Mouse (Mus musculus) T-helper 1 cell (primary cell): ENCODE results near the gene Zmynd11.
"Not testable (repeated sequence)": the region's sequence is repeated elsewhere in the genome, so short reads cannot be mapped to it uniquely, and the experiment has no call there.

Experiments used
- in situ Hi-C: fragments of 300-600 bp; cut with MboI, MseI; formaldehyde crosslinking; loops from one replicate; pipeline ENCODE4 v1.15.1; 2025; ENCODE audit warnings: high pct_unique_total_duplicates

The Zmynd11 gene

DNA sequence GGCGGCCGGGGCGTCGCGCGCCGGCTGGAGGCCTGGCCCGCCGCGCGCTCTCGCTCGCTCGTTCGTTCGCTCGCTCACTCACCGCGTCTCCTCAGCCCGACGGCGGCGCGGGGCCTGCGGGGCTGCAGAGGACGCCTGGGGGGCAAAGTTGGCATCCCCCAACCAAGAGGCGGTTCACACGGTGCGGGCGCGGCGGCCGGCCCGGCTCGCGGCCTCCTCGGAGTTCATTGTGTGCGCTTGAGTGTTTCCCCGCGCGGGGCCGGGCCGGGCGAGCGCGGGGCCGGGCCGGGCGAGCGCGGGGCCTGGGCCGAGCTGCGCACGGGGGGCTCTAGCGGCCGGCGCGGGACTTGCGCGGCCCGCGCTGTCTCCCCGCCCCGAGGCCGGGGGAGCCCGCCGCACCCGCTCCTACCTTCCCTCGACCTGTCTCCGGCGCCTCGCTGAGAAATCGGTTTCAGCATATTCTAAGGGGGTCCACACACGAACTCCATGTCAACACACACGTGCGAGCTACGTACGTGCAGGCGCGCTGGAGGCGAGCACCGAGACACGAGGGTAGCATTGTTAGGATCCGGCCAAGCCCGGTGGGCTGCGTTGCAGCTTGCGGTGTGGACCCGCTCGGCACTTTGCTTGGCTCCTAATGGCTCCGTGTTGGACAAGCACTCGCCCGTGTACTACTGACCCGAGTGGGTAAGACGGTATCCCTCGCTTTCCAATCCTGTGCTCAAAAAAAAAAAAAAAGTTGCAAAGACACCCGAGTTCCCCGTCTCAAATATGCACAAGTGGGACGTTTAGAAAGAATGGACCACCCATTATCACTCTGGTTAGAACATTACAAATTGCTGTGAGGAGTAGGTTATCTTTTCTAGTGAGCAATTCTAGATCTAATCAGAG, at the start of gene Zmynd11:
Gene Zmynd11, minus strand, starts transcription at position 685 of the 891 bp plus-strand sequence.
- in situ Hi-C loops = no loop called here

DNA sequence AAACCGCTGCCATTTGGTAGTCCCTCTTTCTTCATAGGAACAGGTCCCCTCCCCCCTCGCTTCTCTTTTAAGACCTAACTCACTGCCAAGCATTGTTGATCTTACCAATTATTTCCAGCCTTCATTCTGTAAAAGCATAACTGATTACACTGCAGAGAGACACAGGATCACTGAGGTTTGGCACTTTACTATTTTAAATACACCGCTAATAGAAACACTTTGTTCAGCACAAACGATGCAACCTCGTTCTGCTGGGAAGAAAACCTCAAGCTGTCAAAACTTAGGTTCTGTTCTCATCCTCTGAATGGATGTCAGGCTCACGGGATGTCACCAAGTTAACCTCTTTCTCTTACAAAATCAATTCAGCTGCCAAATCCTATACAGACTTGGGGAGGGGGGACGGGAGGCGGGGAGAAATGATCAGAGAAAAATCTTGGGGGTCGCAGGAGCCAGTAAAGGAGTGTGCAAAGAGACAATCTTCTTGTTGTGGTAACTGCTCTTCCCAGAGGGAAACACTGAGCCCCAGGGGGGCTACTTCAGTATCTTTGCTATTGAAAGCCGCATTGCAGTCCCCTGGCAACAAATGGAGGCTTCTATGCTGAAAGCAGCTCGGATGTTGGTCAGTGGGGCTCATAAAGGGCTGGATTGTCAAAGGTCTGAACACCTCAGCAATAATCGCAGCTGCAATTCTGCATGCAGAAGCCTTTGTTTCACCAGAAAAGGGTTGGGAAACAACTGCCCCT, 30.9 kb upstream of the Zmynd11 start:
- in situ Hi-C loops = no loop called here

DNA sequence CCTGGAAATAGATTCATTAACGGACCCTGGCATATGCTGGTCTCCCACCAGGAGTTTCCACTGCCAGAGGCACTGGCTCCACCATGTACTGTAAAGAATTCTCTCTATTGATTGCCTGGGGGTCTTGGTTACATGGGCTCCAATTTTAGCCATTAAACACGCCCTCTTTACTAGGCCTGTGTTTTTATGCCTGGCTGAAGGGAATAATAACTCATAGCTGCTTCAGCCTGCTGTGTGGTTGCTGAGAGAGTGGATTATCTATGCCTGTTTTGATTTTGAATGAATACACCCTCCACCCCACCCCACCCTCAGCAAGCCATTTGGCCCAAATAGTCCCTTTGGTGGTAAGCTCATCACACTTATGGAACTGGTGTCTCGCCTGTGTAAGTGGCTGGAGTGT, 20.9 kb upstream of the Zmynd11 start:
- in situ Hi-C loops = no loop called here

DNA sequence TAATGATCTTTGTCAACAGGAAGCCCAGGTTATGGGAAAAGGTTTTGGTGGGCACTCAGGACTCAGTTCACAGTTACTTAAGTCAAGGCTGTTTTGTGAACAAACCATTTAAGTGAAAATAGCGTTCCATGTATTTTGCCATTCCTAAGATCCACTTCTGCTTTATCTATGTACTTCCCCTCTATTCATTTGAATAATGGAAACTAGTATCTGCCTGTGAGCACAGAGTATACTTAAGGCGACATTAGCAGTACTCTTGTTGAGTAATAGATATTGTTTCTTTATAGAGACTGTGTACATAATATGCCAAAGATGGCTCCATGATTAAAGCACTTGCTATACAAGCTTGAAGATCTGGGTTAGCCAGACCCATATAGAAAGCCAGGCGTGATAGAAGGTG, 18.6 kb upstream of the Zmynd11 start:
- in situ Hi-C loops = no loop called here

DNA sequence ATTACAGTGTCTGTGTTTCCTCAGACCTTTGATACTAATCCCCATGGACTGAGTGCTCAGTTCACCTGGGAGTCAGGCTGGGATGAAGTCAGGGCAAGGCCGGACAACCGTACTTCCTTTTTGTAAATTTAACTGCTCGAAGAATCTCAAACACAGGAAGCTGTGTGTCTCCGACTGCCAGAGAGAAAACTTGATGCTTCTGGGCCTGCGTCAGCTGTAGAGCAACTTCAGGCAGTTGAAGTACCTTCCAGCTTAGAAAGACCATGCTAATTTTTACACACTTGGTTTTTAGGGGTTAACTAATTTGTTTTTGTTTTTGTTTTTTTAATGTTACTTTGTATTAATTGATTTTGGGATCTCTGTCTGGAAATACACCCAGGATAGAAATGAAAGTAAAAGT, 10.8 kb upstream of the Zmynd11 start:
- in situ Hi-C loops = no loop called here

DNA sequence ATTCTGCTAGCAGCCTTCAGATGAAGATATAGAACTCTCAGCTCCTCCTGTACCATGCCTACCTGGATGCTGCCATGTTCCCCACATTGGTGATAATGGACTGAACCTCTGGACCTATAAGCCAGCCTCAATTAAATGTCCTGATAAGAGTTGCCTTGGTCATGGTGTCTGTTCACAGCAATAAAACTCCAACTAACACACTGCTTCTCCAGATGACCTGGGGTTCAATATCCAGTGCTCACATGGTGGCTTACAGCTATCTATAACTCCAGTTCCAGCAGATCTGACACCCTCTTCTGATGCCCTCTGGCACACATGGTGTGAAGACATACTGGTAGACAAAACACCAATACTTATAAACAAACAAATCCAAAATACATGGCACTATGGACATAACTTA, 8.9 kb upstream of the Zmynd11 start:
- in situ Hi-C loops = no loop called here

DNA sequence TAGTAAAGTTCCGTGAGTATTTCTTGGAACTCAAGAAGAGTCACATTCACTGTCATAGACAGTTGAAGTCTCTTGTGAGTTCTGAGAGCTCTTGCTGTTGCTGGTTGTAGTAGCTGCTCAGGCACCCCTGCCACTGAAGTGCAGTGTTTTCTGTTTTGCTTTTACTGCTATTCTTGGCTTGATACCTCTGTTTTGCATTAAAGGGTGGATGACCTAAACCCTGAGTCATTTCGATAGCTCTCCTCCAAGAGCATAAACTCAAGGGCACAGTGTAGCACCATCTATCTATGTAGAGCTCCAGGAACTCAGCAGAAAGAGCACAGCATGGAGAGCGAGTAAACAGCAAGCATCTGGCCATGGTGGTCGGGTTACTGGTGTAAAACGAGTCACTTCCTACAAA, 2.1 kb upstream of the Zmynd11 start:
- in situ Hi-C loops = no loop called here

DNA sequence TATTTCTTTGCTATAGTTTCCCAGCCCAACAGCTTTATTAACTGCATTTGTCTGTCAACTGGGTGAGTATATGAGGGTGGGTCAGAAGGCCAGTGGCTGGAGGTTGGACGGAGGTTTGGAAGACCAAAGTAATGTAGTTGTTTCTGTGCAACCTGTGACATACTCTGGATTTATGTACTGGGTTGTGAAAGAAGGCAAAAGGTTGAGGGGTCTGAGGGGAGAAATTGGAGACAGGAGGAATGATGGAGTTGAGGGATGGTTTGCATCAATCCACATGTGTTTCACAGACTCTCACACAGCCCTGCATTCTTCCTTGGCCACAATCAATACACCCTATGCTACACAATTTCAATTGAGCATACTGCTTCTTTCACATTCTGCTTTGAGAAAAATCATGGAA, 1.4 kb upstream of the Zmynd11 start:
- in situ Hi-C loops = no loop called here

DNA sequence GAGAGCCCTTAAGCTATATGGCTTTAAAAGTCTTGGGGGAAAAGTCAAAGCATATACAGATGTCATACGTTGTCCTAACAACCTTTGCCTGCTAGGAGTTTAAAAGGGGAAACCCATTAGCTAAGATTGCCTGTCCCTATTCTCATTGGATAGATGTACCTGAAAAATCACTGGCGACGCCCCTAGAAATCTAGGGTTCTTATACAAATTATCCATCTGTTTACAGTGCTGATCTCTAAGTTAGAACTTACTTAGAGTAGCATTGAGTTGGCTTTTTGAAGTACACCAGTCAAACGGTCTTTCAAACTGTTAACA, 364 bp upstream of the Zmynd11 start:
- in situ Hi-C loops = no loop called here

DNA sequence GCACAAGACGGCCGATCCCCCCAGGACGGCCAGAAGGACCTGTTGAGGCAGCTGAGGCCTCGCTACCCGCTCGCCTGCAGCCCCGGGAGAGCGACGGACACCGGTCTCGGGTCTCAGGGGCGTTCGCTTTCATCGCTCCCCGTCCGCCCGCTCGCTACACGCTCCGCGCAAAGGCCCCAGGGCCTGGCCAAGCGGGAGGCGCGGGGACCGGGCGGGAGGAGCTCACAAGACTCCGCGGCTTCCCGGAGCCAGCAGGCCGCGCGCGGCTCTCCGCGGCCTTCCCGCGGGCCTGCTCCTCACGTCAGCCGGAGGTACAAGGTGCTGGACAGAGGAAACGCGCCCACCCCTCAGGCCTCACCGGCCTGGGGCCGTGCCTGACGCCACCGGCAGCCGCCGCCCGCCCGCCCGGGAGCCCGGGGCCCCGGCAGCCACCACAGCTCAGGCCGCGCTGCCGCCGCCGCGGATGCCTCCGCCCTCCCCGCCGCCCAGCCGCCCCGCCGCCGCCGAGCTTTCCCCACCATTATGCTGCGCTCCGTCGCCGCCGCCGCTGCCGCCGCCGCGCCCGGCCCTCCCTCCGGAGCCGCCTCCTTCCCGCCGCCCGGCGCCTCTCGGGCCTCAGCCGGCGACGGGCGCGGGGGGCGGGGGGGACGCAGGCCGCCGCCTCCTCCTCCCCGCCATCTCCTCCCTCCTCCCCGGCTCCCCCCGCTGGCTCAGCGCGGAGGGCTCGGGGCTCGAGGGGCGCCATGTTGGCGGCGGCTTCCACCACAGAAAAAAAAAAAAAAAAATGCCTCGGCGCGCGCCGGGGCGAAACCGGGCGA, 1.1 kb downstream of the Zmynd11 start:
- in situ Hi-C loops = no loop called here

DNA sequence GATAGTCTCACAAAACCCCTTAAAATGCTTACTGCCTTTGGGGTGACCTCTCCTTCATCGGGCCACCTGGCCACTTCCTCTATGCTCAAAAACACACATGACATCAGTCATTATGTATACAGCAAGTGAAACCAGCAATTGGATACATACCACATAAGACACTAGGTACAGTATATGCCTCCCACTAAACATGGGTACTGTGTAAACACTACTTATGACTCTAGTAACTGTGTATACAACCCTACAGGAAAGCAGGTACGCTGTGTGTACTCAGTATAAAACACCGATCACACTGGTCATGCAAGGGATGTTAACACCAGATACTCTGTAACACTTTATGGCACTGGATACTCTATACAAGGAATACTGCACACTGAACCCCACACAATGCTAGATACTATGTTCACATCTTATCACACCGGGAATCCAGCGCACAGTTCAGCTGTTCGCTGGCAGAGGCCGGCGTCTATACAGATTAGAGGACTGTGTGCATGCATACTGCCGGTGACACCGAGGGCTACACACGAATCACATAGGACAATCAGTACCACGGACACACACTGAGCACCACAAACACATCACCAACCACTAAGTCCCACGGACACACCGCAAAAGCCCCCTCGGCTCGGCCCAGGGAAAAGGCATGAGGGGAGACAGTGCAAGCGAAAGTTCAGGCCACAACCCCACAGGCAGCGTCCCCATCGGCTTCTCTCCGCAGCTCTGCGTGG, 1.9 kb downstream of the Zmynd11 start:
- in situ Hi-C loops = no loop called here

DNA sequence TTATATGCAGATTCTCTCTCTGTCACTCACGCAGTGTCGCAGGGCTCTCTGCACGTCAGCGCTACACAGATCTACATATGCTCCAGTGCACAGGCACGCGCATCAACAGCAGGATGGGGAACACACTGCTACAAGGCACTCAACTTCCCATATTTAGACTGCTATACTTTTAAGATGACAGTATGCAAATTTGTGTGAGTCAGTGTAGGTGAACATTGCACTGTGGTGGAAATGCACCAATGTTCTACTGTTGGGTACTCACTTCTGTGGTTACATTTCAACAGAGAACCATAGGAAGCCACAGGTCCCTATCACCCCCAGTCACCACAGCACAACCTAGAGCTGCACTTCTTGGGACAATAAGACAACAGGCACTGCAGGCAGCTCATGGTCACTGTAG, 5.1 kb downstream of the Zmynd11 start:
- in situ Hi-C loops = no loop called here

DNA sequence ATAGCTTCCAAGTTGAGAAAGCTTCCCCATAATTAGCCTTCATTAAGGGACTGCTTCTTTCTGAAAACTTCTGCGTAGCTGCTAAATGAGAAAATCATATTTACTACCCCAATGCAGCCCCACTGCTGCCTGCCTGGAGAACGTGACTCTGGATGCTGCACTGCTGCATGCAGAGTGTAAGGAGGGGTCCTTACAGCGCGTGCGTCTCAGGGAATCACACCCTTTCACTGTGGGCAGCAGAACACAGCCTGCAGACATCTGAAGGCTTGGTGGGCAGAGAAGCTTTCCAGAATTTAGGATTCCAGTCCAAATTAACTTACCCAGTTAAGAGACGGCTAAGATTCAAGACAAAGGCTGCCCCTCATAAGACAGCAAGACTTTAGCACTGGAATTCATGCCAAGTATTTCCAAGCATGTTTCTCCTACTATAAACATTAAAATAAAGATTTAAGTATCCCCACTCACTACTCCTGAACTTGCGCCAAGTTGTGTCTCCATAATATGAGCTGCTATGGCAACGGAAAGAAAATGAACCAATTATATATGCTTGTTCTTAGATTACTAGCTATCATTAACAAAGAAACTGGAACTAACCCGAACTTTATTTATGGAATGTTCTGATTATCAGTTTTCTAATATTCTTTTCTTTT, 7.2 kb downstream of the Zmynd11 start:
- in situ Hi-C loops = no loop called here

DNA sequence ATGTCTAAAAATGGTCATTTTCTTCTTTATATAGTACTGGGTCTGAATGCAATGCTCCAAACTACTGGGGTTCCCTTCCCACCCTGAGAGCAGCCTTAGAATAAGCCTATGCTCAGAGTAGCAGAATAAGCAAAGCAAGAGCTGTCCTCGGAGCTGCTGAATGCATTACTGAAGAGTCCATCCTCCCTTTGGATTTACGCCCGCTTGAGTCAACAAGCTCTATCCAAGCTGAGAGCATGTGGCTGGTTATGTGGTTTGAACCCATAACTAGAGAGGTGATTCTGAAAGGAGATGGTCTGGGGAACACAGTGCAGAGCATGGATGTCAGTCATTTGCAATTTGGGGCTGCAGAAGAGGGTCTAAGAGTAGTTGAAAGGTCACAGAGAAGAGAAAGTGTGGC, 11.4 kb downstream of the Zmynd11 start:
- in situ Hi-C loops = no loop called here

DNA sequence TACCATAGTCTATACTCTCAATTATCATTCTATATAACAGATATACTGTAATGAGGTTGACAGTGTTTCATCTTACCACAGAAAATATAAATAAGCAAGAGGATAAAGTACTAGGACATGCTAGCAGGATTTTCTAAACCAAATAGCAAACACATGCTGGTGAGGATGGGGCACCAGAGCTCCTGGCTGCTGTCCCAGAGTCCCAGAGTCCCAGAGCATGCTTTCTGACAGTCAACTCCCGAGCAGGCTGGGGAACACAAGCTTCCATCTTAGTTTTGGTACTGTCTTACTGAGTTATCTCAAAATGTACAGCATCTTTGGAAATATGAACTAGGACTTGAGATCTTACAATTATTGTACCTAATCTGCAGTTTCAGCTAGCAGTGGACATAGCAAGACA, 14.8 kb downstream of the Zmynd11 start:
- in situ Hi-C loops = no loop called here

DNA sequence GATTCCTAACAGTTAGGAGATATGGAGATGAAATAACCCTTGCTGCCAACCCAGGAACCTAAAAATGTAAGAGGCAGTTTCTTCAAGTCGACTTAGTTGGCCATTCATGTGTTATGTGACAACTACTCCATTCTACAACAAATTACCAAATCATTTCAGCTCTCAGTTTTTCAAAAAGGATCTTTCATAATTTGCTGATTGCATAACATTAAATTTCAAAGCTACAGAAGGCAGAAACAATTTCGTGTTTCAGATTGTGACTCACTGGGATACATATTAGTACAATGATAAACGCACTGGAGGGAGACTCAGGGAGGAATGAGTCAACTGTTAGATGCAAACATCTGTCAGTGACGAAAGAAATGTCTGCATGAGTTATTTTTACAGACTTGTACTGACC, 15.3 kb downstream of the Zmynd11 start:
- in situ Hi-C loops = no loop called here

DNA sequence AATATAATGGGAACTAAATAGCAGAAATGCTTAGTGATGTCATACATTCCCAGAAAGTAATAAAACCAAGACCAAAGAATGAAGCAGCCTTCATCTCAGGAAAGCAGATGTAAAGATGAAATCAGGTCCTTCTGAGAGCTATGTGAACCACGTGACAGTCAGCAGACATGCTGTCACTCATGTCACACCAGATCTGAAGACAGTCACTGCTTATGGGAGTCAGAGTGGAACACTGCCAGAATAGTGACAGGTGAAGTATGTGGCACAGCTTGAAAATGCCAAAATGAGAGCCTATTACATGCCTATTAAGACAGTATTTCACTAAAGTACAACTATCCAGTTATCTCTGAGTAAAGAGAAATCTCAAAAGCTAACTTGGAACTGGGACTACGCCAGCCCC, 26.9 kb downstream of the Zmynd11 start:
- in situ Hi-C loops = no loop called here

DNA sequence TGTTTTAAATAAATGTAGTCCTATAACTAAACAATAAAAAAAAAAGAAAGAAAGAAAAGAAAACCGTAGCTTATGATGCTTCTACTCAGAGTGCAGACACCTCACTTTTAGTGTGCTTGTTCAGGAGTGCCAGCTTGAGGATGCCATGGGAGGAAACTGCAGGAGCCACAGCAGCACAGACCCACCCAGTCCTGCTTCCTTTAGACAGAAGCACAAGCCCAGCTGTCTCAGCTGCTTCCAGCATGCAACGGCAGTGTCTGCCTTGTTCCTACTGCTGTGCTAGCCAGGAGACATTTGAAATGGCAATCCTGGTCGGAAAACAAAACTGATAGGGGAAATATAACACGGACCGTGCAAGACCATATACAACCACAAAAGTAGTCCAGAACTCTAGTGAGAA, 28.1 kb downstream of the Zmynd11 start:
- in situ Hi-C loops = no loop called here

DNA sequence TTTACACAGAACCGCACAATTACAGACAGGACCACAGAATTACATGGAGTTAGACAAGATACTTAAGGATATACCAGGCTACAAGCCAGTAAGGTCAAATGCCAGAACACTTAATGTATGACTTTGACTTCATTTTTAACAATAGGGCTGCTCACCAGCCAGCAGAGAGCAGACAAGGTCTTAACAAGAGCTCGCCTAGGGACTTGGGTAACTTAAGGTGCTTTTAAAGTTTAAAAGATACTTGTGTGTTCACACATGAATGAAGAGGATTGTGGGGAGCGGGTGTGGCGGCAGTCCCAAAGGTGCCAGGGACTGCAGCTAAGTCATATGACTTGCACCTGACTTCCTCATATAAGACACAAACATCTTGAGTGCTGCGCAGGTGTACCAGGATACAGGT, 32.9 kb downstream of the Zmynd11 start:
- in situ Hi-C loops = not testable (repeated sequence)

DNA sequence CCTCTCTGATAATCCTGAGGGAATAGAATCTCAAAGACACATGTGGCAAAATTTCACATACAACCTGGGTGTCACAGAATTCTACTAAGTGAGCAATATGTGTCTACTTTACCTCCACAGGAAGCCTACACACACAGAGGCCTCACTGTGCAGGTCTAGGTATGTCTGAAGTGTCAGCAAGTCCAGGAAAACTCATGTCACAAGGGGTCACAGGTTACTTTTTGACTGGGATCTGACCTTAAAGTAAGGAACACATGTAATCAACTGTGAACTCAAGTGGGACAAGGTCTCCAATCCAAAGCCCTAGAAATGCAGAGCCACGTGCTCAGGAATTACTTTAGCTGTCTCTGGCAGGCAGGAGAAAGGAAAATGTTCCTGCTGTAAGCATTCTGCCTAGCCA, 36.1 kb downstream of the Zmynd11 start:
- in situ Hi-C loops = no loop called here

DNA sequence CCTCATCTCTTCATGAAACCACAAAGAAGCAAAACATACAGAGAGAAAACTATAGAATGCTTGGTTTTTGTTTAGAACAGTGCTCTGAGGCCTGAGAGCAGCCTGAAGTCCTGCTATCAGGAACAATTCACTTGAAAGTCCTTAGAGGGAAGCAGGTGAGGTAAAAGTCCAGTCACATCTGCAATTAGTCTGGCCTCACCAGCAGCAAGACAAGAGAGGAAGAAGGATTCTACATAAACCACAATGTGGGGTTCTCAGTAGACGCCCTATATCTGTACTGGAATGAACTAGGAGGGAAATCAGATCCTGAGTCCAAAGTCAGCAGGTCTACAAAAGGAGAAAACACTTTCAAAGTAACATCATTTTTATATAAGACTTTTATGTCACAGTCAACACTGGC, 49.9 kb downstream of the Zmynd11 start:
- in situ Hi-C loops = no loop called here
